Mouse (Mus musculus) cerebellum, postnatal 25 days (tissue): ENCODE measurements around the gene Slc37a2.
A peak's percentile ranks its signal among the peaks of the same experiment; 100 is the strongest.

Experiments used
- DNase-seq, 2 experiments: peaks; one replicate each; pipeline ENCODE4 v3.0.0; 2021; ENCODE audit warnings: mixed read lengths in 2 of 2

Slc37a2 gene

GRCm38 (mm10) chr9:37255149-37255888, at the start of gene Slc37a2:
Gene Slc37a2, minus strand, starts transcription at chr9:37255738.
- peak; percentile 54 to 65 for DNase-seq

- no peak for DNase-seq
Measured at GRCm38 (mm10) chr9:37301720-37302119, 46.2 kb upstream of the Slc37a2 start.

GRCm38 (mm10) chr9:37300501-37300900, 45.0 kb upstream of the Slc37a2 start:
- DNase-seq: peak; percentile 23 to 39

DNA sequence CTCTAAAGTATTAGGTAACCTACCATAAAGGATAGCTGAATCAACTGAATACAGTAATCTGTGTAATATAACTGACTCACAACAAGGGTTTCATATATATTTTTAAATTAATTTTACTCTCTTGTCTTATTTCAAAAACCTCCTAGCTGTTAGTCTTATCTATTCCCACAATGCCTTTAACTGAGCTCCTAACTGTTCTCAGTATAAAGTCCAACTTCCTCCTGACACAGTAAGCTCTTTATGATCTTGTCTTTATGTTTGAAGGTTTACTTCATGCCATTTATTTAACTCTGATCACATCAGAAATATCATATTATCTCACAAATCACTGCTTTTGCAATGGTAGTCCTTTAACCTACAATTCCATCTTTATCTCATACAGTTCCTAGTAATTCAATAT, 40.0 kb upstream of the Slc37a2 start:
- no peak for DNase-seq

DNA sequence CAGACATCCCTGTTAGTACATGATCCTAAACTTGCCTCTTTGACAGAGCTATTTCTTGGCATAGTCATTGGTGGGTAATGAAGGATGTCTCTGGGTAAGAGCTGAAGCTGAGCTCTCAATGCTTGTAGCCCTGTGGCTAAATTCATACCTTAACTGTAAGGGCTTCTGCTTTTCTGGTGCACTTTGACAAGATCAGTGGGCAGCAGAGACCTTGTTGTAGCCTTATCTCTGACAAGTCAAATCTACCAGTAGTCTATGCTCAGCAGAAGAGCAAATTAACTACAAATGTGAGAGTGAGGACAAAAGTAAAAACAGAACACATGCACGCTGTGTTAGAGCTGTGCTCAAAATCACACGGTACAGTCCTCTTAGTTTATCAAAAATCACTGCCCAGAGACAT, 11.1 kb upstream of the Slc37a2 start:
- no peak for DNase-seq

DNA sequence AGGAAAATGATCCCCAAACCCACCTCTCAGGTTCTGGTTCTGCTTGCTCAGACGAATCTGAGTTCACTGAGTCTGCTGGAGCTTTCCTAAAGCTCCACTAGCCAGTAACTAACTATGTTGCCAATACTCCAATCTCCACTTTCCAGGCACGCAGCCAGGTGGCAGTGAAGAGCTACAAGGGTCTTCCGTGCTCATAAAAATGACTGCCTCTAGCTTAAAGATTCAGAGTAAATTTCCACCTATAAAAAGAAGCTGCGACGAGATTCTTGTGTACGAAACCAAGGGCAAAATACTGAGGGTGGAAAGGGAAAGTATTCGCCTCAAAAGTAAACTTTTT, 319 bp upstream of the Slc37a2 start:
- peak in 1 of 2 experiments; percentile 58 for DNase-seq

DNA sequence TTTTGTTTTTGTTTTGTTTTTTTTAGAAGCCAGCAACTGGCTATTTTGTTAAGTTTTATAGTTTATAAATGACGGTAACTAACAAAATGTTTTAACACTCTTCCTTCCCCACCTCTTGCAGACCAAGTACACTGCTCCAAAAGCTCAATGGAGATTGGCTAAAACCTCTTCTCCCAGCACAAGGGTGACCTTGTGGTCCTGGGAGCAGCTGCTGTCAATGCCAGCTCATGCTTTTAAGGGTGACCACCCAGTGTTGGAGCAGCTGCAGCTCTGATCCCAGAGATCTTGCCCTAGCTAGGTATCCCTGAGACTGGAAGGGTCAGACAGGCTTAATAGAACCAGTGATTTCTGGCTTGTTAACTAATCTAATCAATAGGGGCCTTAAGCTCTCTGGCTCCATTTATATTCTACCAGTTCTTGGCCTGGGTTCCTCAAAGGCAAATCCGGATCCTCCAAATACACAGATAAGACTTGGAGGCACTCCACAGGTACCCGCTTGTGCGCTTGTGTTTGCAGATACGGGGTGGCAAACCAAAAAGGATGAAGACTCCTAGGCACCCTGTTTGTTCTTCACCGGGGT, 917 bp downstream of the Slc37a2 start:
- DNase-seq: no peak

DNA sequence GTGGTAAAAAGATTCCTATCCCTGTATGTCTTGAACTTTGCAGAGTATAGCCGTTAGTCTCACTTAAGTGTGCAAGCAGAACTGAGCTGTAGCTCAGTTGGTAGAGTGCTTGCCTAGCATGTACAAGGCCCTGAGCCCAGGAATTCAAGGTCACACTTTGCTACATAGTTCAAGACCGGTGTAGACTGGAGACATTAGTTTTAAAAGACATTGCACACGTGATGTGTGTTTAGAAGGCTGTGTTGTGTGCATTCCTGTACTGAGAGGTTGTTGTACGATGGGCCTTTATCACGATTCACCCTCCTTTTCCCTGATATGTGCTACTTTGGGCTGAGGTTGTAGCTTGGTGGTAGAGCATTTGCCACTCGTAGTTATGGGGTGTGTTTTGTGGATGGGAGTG, 4.9 kb downstream of the Slc37a2 start:
- DNase-seq: no peak

- no peak for DNase-seq
Measured at GRCm38 (mm10) chr9:37249976-37250375, 5.6 kb downstream of the Slc37a2 start.

GRCm38 (mm10) chr9:37248381-37248906, 7.1 kb downstream of the Slc37a2 start:
- DNase-seq: peak in 1 of 2 experiments; percentile 28

DNA sequence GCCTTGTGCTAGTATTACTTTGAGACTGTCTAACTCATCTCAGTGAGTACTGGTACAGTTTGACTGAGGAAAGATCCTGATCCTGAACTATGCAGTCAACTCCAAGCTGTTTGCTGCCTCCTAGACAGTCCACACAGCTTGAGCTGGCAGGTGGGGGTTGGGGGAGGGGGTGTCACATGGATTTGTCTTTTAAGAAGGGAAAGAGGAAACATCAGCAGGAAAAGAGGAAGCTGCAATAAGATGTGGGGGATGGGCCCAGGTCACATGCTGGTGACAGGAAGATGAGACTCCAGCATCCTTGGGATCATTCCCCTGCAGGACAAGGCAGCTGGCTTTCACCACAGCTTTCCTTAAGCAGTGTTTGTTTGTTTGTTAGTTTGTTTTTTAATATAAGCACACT, 8.1 kb downstream of the Slc37a2 start:
- no peak for DNase-seq

- DNase-seq: no peak
Measured at GRCm38 (mm10) chr9:37245810-37246209, 9.7 kb downstream of the Slc37a2 start.

GRCm38 (mm10) chr9:37245404-37245803, 10.1 kb downstream of the Slc37a2 start:
- DNase-seq: no peak

GRCm38 (mm10) chr9:37244600-37244999, 10.9 kb downstream of the Slc37a2 start:
- DNase-seq: no peak

DNA sequence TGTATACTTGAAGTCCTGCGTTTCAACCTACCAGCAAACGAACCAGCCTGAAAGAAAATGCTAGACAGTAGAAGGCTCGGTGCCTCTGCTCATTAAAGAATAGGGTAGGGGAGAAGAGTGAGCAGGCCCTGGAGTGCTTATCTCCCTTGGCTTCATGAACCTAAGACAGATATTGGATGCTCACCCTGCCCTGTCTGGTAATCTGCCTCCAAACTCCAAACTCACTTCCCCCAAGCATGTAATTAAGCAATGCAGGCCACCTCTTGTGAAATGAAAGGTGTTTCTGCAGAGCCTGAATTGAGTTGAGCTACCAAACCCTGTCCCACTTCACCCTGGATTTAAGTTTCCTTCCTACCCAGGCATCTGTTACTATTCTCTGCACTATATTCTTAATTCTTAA, 12.8 kb downstream of the Slc37a2 start:
- DNase-seq: no peak

DNA sequence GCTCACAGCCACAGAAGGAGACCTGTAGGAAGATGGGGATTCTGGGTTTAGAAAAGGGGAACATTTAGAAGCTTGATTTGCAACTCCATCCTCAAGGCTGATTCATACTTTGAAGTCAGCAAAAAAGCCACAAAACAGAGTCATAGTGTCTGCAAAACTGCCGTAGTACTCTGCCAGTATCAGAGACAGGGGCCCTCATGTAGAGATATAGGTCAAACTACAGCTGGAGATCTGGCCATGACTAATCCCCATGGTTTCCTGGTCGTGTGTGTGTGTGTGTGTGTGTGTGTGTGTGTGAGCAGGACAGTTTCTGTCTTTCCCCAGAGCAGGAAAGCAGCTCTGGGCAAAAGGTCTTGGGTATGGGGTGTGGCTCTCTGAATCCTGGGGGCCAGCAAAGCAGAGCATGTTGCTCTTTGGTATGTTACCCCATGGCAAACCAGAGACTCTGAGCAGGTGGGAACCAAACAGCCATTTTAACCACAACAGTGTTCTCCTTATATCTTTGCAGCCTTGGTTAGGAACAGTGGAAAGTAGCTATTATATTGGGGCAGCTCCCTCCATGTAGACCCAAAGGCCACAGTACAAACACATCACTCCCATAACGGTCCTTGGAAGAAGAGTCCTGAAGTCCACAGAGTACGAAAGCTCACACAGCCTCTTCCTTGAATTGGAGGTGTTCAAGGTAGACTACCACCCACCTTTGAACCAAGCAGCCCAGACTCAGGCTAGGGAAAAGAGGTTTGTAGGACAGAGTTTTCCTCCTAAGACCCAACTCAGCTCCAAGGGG, 19.4 kb downstream of the Slc37a2 start:
- DNase-seq: peak in 1 of 2 experiments; percentile 36

DNA sequence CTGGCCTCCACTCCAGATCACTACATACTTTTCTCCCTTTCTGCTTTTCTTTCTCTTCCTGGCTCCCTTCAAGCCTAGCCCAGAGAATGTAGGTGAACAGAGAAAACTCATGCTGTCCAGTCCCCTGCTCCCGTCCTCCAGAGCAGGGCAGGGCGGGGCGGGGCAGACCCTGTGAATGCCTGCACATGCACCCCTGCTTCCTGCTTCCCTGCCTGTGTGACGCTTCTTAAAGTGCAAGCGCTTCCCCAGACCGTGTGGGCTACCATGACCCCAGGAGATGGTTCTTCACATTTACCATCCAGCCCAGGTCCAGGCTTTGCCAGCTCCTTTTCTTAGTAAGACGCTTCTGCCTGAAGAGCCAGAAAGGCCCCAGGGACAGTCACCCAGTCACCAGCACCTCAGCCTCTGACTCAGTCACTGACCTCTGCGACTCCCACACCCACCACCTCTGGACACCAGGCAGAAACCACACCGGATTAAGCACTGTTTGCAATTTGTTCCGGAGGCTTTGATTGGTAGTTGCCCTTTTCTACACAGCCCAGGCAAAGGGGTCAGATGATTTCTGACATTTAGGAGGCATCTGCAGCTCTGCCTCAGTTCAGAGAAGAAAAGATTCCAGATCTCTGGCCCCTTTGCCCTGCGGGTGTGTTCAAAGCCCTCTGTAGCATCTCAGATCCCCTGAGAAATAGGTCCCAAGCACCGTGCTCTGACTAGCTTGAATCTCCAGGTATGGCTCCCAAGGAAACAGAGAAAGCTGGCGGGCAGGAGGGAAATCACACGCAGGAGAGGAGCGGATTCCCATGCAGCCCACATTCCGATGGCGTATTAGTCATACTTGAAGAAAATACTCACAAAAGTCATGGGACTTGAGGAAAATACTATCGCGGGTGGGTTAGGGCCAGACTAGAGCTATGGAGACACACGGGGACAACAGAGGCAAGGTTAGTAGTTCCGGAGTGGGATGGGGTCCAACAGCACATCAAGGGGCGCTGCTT, 23.0 kb downstream of the Slc37a2 start:
- DNase-seq: no peak

DNA sequence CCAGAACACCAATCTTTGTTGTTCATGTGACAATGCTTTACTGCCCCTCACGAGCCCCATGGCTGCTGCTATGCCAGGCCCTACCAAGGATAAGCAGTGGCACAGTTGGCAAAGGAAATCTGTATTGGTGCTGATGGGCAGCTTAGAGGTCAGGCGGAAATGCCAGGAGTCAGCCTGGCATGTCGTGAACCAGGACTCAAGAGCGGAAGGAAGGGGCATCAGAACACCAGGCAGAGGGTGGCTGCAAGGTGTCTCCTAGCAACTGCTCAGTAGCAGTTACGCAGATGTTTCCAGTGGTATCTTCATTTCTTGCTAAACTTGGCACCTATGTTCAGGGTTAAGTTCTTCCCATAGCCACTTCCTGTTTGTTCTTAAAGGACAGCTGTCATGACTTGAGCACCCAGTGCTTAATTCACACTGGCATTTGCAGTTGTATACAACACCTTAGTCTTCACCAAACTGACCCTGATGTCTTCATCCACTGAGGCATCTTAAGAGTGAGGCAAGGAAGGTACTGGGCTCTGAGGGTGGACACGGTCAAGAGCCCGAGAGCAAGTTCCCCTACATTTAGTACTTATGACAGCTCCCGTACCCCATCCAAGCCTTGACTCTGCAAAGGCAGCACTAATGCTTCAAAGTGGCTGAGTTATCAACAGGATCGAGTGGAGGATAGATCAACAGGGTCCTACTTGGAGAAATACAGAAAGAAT, 24.9 kb downstream of the Slc37a2 start:
- DNase-seq: no peak

GRCm38 (mm10) chr9:37229880-37230325, 25.6 kb downstream of the Slc37a2 start:
- peak; percentile 59 to 79 for DNase-seq

DNA sequence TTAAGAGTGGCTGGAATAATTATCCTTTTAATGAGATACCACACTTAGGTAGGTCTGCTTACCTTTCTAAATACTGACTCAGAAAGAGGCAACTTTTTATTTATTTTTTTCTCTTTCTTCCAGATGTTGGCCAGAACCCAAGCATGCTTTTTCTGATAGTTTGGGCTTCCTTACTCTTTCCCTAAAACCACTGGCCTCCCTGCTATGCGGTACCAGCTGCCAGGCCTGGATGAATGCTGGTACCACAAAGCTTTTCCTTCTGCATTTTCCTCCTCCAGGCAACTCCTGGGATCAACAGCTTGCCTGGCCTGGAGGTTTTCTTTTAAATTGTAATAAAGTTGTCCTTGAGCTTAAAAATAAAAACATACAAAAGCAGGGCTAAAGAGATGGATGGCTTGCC, 30.0 kb downstream of the Slc37a2 start:
- no peak for DNase-seq

DNA sequence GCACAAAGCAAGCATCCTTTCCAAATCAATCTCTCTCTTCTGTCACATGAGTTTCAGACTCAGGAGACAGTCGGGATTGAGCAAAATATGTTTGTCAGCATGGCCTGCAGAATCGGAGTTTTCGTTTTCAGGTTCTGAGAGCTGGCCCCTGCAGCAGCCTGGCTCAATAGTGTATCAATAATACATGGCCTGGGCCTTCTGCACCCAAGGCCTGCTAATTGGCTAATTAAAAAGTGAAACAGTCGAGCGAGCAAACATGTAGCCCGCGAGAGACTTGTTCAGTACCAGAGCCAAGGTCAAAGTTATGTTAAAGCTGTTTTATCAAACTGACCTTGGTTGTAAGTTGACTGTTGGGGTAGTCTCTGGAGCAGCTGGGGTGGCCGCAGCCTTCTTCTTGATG, 34.8 kb downstream of the Slc37a2 start:
- DNase-seq: no peak
